Mouse (Mus musculus) urinary bladder, postnatal 10 days (tissue): ENCODE data around the gene Slc22a17.
A peak's percentile ranks its signal among the peaks of the same experiment; 100 is the strongest.

Experiments used
- DNase-seq: peaks from one replicate; pipeline ENCODE4 v3.0.0; 2022; ENCODE audit warnings: low spot score

Slc22a17 gene

DNA sequence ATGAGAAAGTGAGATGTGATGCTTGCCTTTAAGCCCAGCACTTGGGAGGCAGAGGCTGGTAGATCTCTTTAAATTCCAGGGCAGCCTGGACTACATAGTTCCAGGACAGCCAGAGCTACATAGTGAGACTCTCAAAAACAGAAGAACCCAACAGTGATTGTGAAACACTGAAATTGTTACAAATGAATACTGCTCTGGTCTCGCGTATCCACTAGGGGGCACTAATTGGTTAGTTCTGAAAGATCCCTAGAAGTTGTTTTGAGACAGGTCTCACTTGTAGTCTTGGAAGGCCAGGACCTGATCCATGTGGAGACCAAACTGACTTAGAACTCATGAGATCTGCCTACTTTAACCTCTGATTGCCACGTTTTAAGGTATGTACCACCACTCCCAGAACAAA, 12.5 kb downstream of the Slc22a17 start:
- DNase-seq: no peak

DNA sequence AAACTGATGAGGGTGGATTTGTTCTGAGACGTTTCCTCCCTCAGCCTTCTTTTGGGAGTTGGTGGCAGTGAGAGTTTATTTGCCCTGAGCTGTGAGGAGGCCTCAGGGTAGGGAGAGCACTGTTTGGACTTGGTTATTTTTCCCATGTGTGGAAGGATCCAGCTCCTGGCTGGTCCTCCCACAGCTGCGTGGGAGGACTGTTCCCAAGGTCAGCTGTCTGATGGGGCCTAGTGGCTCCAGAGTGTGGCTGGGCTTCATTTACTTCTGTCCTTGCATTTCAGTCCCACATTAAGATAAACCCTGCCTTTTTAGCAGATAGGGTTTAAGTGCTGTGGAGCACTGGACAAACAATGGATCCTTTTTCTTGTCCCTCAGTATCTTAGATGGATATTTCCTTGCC, 15.5 kb downstream of the Slc22a17 start:
- no peak for DNase-seq

DNA sequence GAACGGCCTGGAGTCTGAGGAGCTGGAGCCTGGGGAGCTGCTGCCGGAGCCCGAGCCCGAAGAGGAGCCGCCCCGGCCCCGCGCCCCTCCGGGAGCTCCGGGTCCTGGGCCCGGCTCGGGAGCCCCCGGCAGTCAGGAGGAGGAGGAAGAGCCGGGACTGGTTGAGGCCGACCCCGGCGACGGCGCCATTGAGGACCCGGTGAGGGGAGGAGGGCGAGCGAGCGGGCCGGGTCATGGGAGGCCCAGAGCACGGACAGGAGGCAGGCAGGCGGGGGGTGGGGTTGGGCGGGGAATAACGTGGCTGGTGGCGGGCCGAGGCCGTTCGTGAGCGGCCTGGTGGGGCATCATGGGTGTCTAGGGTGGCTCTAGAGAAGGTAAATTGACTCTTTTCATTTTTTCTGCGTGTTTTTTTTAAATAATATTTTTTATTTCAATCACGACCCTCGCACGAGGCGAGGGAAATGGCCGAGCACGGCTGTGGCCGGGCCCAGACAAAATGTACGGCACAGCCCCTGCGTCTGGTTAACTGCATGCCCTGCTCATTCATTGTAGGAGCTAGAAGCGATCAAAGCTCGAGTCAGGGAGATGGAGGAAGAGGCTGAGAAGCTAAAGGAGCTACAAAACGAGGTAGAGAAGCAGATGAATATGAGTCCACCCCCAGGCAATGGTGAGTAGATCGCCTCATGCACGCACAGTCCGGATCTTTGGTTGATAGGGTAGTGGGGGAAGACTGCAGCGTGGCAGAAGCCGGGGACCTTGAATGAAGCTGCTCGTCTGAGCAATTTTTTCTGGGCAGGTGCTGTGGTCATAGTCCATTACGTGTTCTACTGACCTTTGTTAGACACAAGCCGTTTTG, 18.4 kb downstream of the Slc22a17 start:
- no peak for DNase-seq

DNA sequence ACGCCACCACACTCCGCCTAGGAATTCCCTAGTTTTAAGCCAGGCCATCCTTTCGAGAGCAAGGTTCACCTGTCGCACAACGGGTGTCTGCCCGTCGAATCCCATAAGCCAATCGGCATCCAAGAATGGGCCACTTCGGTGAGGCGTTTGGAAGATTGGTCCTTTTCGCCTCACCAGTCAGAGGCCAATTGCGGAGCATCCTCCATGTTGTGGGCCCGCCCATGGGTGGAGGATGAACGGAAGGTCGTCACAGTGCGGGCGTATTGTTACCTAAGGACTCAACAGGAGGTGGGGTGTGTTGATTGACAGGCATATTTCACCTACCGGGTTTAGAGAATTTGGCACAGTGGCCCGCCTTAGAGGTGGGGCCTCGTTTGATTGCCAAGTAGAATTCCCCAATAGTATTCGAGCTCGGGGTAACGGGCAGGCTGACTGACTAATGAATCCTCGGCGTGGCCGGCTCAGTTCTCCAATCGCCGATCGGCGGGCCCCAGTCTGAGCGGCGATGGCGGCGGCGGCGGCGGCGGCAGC, 19.2 kb downstream of the Slc22a17 start:
- peak; percentile 91 for DNase-seq

DNA sequence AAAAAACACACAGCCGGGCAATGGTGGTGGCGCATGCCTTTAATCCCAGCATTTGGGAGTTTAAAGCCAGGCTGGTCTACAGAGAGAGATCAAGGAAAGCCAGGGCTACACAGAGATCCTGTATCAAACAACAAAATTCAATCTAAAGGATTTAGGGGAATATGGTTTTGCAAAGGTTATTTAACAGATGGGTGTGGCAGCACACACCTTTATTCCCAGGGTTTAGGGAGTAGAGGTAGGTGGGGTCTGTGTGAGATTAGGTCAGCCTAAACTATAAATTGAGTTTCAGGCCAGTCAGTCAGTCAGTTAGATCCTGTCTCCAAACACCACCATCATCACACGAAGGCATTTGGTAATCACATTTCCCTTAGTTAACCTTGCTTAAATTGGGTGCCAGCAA, 20.7 kb downstream of the Slc22a17 start, which contains the start of gene Pabpn1:
Gene Pabpn1, plus strand, starts transcription at position 301 of the 400 bp plus-strand sequence.
- no peak for DNase-seq

DNA sequence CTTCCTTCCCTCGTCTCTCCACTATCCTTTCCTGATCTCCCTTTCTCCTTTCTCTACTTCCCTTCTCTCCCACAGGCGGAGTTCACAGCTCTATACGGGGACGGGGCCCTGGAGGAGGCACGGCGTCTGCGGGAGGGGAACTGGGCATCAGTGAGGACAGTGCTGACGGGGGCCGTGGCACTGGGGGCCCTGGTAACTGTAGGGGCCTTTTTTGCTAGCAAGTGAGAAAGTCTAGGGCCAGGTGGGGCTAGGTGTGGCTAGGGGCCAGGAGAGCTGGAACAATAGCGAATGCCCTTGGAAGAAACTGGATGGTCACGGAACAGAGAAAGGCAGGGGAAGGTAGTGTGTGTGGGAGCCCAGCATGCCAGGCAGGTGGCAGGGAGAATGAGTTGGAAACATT, 27.6 kb downstream of the Slc22a17 start:
- DNase-seq: no peak

DNA sequence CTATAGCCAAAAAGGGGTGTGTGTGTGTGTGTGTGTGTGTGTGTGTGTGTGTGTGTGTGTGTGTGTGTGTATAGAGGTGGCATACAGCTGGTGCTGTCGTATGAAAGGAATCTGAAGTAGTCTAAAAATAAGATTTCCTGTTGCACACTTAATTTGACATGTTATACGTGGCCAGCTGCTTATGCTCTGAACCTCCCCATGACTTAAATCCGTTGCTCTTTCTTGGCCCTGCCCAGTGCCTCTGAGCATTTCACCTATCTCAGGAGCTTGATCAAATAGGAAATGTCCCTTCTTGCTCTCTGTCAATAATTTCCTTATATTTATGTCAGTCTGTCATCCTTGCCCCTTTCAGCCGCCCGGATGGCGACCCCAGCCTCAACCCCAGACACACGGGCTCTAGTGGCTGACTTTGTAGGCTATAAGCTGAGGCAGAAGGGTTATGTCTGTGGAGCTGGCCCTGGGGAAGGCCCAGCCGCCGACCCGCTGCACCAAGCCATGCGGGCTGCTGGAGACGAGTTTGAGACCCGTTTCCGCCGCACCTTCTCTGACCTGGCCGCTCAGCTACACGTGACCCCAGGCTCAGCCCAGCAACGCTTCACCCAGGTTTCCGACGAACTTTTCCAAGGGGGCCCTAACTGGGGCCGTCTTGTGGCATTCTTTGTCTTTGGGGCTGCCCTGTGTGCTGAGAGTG, 28.8 kb downstream of the Slc22a17 start:
- no peak for DNase-seq

DNA sequence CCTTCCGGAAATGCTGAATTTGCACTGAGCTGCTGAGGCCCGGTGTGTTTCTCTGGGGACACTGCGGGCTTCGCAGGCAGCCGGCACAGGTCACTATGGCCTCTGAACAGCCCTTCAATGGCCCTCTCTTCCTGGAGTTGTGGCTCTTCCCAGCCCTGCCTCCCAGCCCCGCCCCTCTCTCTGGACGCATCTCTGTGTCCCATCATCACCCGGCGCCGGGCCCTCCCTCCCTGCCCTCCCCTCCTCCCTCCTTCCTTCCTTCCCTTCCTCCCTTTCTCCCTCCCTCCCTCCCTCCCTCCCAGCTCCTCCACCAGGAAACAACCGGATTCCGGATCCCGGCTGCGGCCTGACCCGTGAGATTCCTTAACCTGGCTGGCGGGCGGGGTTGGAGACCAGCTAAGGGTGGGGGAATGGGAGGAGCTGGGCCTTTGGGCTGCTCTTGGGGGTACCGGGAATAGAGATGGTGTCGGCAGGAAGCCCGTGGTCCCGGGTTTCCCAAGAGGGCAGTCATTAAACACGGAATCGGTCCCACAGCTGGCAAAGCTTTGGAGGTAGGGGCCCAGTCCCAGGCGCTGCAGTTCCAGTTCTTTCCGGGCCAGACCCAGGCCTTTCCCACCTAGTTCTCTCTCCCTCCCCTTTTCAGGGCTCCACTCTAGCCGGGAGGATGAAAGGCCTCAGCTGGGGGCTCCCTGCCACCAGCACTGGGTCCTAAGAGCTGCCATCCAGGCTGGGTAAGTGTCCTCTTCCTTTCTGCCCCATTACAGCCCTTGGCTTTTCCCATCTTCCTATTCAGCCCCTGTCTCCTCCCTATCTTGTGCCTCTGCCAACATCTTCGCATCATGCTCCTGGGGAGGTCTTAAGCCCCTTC, 29.5 kb downstream of the Slc22a17 start, which contains the start of the genes Bcl2l2 and Gm20521:
Gene Bcl2l2, plus strand, starts transcription at position 224 of the 868 bp plus-strand sequence.
Gene Gm20521, plus strand, starts transcription at position 288 of the 868 bp plus-strand sequence.
- peak; percentile 53 for DNase-seq

DNA sequence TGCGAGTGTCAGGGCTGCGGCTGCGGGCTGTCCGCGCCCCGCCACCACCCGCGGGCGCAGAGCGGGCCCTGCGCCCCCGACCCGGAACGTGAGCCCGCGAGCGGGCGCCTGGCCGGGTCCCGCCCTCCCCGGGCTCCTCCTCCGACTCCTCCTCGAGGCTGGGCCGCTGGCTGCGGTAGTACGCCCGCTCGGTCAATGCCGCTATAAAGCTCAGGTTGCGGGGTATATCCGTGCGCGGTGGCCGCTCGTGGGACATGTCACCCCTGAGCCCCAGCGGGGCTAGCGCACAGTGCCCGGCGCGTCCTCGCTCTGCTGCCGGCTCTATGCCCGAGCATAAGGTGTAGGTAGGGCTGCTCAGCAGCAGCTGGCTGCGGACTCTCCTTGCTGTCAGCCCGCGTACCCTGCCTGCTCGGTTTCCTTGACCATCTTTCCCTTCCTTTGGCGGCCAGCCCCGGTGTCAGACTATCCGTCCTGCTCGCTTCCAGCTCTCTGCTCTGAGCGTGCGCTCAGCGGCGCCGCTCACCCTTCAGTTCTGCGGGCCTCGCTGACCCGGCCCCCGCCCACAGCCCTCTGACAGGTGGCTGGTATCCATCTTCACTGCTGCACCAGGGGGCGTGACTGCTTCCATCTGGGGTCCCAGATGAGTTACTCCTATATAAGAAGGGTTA, 35.8 kb downstream of the Slc22a17 start, which contains the start of gene Ppp1r3e:
Gene Ppp1r3e, minus strand, starts transcription at position 503 of the 668 bp plus-strand sequence.
- no peak for DNase-seq

DNA sequence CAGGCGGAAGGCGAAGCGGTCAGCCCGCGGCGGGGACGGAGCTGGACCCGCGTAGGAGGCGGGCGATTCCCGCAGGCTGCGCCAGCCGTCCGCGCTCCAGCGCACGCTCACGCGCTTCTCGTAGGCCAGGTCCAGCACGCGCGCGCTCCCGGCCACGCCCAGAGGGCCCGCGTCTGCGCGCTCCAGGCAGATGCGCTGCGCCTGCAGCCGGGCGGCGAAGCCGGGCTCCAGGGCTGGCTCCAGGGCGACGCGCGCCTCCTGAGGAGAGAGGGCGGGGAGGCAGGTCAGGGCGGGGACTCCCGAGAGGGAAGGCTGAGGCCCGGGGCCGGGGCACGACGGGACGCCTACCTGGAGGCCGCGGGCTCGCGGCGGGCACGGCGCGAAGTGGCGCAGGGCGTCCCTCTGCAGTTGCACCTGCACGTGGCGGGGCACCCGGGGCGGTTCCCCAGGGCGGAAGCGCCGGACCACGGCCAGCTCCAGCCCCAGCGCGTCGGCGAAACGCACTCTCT, 36.3 kb downstream of the Slc22a17 start:
- peak; percentile 42 for DNase-seq

DNA sequence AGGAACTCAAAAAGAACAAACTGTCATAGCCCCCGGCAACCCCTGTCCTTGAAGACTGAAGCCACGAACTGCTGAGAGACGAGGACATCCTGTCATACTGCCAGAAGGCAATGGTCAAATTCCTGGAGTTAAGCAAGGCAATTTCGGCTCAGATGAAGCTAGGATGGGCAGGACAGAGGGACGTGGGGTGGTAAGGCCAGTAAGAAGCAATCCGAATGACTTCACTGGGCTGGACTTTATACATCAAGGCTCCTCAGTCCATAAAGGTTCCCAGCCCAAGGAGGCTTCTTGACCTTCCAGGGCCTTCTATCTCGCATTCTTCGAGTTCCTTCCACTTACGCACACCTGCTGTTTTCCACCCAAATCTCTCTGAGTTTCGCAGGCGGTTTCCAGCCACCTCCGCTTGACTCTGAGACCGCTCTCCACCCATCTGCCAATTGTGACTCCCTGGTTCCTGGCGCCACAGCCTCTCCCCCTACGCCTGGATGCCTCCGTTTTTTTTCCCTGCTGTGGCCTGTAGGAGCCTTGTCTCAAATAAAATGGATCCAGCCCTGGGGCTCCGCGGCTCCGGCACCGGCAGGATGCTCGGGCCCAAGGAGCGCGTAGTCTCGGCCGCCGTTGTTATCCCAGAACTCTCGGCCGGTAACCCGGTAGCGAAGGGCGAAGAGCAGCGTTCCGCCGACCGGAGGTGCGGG, 36.9 kb downstream of the Slc22a17 start:
- DNase-seq: no peak

DNA sequence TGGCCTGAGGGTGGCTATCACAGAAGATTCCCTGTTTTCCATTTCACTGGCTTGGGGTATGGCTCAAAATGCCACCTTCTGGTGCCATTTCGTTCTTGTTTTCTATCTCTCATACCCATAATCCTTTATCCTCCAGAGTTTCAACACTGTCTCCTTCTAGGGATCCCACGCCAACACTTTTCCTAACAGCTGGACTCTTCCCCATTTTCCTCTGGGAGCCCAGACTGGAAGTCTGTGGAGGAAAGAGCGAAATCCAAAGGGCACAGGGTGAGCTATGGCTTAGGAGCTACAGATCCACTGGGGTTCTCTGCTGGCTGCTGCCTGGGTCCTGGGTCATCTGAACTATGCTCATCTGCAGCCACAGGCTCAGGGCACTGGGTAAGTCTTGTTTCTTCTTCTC, 38.8 kb downstream of the Slc22a17 start:
- no peak for DNase-seq

DNA sequence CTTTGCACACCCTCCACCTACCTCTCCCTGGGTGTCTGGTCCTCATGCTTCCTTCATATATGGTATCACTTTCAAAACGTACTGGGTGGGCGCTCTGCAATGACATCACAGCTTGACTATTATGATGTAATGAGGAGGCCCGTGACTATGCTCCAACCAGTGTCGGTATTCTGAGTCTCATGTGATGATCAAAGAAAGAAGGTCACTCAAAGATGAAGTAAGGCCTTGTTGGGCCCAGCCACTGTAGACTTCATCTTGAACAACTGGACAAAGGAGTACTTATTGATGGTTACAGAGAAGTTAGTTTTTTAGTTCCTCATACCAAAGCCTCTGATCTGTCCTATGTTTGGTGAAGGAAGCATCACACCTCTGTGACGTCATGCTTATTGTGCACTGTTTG, 42.1 kb downstream of the Slc22a17 start, which contains the start of gene Homez:
Gene Homez, minus strand, starts transcription at position 101 of the 400 bp plus-strand sequence.
- DNase-seq: no peak

DNA sequence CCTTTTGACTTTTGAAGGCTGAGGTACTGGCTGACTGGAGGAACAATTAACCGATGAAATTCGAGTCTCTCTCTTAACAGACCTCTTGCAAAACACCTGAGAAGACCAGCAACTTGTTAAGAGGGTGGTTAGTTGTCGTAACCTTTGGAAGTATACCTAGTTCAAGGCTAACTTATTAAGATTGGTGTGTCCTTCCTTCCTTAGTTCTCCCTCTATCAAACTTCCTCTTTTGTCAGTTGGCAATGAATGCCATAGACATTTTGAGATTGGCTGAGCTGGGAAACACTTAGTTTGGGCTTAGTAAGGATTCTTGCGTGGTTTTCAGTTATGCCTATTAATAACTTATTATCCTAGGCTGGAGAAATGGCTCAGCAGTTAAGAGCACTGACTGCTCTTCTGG, 44.9 kb downstream of the Slc22a17 start:
- DNase-seq: no peak

DNA sequence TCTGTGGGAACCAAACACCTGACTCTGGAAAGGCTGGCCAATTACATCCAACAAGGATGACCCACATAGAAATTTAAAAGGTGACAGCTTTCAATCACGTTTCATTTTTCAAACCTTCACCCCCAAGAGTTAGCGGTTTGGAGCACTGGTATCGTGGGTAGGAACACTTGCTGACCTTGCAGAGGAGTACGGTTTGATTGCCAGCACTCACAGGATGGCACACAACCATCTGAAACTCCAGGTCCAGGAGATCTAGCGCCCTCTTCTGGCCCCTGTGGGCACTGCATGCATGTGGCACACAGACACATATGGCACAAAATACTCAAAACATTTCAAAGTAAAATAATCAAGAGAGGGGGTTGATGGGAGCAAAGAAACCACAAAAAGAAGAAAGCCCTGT, 46.0 kb downstream of the Slc22a17 start:
- no peak for DNase-seq

DNA sequence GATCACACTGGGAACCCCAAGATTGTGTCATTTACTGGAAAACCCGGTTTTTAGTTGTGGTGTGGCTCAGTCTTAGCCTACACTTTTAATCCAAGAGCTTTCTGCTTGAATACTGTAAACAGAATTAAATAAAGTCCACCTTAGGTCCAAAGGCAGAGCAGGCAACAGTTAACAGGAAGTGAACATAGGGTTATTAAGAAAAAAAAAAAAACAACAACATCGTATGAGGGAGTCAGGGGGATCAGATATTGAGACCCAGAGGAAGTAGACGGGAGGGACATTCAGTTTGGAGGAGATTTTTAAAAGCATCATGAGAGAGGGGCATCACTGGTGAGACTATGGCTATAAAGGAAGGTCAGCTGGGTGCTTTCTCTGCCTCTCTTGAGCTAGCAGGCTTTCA, 46.7 kb downstream of the Slc22a17 start:
- no peak for DNase-seq

DNA sequence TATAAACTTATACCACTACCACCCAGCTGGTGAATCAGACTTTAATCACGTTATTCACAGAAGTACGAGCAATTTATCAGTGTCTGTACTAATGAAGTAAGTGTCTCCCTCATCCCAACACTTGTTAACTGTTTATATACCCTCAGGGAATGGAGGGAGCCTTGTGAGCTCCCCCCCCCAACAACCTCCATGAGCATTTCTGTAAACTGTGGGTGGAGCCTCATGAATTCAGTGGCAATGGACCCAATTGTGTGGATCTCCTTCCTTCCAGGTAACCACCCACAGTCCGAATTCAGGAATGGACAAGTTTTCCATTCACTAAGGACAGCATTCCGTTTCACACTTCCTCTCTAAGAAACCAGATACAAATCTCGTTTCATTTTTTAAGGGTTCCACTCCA, 47.3 kb downstream of the Slc22a17 start:
- no peak for DNase-seq

DNA sequence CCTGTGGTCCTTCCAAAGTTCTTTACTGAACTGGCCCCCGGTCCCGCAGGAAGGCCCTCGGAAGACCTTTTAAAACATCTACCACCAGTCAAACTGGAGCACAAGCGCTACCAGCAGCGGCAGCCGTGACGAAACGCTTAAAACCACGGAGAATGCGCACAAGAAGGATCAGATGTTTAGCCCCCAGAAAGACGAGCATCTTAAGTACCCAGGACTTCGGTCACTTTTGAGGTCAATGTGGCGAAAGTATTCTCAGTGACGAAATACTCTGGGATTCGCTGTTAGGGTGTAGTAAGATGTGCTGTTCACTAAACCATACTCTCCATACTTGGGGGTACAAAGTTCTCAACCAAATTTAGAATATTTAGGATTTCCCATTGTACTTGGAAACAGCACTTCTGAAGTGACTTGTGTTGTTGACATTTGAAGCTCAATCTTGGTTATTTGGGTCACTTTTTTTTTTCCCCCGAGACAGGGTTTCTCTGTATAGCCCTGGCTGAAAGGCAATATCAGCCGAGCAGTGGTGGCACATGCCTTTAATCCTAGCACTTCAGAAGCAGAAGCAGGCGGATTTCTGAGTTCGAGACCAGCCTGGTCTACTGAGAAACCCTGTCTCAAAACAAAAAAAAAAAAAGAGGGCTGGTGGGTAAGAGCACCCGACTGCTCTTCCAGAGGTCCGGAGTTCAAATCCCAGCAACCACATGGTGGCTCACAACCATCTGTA, 48.5 kb downstream of the Slc22a17 start:
- DNase-seq: no peak

DNA sequence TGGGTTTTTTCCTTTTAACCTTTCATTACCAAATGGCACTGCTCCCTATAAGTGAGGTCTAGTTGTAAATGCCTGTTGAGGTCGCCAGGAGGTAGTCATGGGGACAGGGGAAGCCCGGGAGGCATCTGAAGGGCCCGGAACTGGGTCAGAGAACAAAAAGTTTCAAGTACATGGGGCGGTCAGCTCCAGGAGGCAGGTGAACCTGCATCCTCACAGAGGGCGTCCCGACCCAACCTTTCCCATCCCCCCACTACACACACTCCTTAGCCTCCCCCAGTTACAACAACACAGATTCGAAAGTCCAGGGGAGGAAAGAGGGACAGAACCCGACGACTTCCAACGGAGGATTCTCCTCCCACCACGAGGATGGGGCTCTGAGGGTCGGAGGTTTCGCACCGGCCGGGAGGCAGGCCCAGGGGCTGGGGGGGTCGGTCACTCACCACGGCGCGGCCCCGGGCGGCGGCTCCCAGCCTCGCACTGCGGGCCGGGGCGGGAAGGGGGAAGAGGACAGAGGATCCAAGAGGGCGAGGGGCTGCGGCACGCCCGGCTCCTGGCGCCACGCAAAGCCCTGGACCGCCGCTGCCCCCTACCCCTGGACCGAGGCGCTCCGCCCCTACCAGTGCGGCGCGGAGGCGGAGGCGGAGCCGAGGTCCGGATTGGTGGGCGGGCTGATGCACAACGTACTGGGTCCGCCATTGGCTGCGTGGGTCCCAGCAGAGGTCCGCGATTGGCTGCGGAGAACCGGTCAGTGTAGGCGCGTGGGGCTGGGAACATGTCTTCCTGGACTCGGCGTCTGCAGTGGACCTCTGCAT, 49.2 kb downstream of the Slc22a17 start:
- DNase-seq: peak; percentile 68
